Mouse (Mus musculus) liver, embryonic 14.5 days (tissue): ENCODE measurements at regions not wholly inside any gene's neighbourhood (a gene's known extent, or its start where the extent isn't known, plus 50 kb on each side); places are given as distances from the start of the nearest gene placed in this dataset.

Source experiments
- CTCF ChIP-seq: IDR thresholded peaks from 2 replicates; pipeline ENCODE4 v1.5.1; 2016; ENCODE audit warnings: antibody characterized with exemption, low read depth, control low read depth
- EP300 ChIP-seq: IDR thresholded peaks from 2 replicates; pipeline ENCODE4 v1.6.1; 2016; ENCODE audit warnings: antibody characterized with exemption, low read depth

DNA sequence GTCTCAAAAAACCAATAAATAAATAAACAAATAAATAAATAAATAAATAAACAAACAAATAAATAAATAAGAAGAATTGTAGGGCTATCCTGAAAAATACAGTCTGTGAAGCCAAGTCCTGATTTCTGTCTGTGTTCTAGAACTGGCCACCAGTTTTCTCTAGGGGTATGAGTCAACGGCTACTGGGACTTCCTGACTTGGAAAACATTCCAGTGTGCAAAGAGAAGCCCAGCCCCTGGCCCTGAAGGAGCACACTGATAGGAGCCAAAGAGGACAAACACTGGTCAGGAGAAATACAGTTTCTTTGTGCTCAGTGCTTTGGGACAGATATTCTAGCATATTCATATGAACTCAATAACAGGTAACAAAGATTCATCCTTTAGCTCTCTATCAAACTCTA is 271.3 kb upstream of the Thbs1 start:
- TF ChIP-seq EP300 = no peak
- no peak for TF ChIP-seq CTCF
